Mouse (Mus musculus) layer of hippocampus, adult 8-10 months (tissue): Measurements from ENCODE around the gene Plk1. TPM values are rescaled to one million over a fixed set of nuclear protein-coding genes. Genes with fewer than 3 reads are reported as not detected.

Experiments used
- DNase-seq, 2 experiments: peaks; one replicate each; pipeline ENCODE4 v3.0.0; 2022; ENCODE audit warnings: low spot score in 2 of 2
- total RNA-seq, 4 experiments: library from RNA; stranded (reverse); gene quantifications; 2 replicates each; pipeline ENCODE4 v1.2.4; 2022

The Plk1 gene
- total RNA-seq, 4 experiments from 2014 or later: 1.7 to 2.8 (median 2.5) TPM

DNA sequence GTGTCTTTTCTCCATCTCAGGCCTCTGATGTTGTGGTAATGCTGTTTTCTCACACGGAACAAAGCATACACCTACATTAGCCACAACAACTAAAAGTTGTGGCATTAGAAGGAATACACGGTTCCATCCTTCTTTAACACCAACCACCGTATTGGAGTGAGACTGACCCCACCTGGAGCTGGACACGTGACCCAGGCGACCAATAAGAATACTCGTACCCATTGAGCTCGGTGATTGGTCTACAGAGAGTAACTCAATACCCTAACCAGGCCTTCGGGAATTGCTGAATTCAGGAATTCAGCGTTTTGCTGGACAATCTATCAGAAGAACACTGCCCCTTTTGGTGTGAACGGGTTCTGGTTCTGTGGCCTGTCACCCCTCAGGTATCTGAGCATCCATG is 31.9 kb downstream of the Plk1 start:
- DNase-seq: no peak

- no peak for DNase-seq
Measured at GRCm38 (mm10) chr7:122193919-122194318, 34.7 kb downstream of the Plk1 start.

GRCm38 (mm10) chr7:122196771-122197170 is 37.5 kb downstream of the Plk1 start:
- DNase-seq: no peak

DNA sequence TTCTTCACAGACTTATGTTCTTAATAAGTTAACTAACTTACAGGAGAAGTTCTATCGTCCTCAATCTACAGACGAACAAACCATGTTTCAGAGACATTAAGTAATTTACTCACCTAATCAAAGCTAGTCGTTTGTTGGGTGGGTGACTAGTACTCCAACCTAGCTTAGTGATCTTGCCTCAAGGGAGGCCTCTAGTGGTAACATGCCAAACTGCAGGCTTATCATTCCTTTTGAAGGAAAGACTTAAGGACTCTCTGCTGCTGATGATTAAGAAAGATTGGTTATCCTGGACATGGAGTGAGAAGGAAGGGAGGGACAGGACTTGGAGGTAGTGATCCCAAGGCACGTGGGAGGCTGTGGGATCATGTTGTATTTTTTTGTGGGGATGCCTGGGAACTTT is 38.1 kb downstream of the Plk1 start:
- DNase-seq: peak in 1 of 2 experiments; percentile 37

DNA sequence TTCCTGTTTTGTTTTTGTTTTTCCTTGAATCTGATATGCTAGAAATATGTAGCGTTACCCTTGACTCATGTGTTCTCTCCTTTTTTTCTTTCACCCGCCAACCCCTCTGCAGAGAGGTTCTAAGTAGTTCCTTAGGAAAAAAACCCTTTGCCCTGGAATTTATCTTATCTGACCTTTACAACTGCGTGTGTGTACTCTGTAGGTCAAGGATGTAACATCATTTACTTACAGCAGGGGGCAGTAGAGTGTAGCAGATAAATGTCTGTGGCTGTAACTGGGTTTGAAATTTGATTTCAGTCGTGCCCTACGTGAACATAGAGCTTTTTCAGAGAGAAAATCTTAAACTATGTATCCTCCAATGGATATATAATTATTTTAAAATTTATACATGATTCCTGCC is 40.1 kb downstream of the Plk1 start:
- peak in 1 of 2 experiments; percentile 20 for DNase-seq

GRCm38 (mm10) chr7:122203936-122204335 is 44.7 kb downstream of the Plk1 start:
- DNase-seq: no peak

DNA sequence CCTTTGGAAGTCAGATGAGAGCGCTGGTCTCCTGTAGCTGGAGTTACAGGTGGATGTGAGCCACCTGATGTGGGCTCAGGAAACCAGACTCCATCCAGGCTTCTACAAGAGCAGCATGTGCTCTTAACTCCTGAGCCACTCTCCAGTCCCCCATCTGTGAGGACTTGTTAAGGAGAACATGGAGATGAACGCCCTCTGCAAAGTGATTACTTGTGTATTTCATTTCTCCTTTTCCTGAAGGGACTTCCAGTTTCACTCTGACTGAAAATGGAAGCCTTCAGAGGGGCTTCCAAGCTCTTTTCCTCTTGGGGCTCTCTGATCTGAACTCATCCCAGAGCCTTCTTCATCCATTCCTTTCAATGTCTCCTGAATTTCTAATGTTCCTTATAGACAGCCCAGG is 46.9 kb downstream of the Plk1 start:
- no peak for DNase-seq

DNA sequence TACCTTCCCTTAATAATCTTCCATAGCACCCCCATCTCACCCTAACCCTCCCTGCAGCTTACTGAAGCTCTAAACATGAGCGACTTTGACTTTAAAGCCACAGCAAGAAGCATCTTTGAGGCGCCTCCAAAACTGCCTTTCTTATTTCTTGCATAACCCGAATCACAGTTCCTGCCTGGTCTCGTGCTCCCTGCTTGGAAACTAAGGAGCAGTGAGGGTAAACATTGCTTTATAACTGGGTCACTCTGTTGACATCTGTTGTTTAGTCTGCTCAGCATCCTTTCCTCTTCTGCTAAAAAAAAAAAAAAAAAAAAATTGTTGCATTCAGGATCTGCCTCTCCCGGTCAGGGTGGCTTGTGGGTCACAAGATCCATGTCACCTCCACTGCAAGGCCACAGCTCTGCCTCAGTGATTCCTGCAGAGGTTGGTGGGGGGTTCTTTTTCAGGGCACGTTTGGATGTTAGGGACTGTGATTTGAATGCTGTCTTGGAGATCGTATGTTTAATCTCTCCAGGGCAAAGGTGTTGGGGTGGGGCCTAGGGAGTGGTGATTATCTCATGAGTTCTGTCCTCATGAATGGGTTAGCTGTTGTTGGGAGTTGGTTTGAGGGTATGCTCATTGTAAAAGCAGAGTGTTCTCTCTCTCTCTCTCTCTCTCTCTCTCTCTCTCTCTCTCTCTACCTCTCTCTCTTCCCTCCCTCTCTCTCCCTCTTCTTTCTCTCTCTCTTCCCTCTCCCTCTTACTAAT is 49.2 kb downstream of the Plk1 start:
- no peak for DNase-seq

DNA sequence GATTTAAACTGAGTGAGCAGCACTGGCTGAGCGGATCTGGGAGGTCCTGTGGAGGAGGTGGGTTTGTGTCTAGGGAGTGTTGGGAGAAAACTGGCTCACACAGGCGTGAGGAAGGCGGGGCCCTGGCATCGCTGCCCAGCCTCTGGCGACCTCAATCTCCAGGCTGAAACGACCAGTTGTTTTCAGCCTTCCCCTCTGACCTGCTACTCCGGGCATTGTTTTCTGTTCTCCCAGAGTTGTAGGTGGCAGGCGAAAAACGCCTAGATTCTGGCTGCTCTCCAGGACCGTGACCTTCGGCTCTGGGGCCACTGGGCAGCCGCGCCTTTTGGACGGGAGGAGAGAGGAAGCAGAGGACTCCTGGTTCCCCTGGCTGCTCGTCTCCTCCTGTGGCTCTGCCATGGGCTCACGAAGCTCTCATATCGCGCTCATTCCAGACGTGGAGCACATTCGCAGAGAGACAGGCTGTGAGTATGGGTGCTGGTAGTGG is 60.1 kb downstream of the Plk1 start, which contains the start of gene Chp2:
Gene Chp2, plus strand, starts transcription at position 182 of the 487 bp plus-strand sequence.
- no peak for DNase-seq

Other genes with a start within 250 kb of the Plk1 start
- gene Cog7, start 177.7 kb upstream of the Plk1 start, total RNA-seq: 10 to 100 TPM; 41.5 to 47.1 (median 43.7) TPM
- gene Gga2, start 138.2 kb upstream of the Plk1 start, total RNA-seq: 10 to 100 TPM; 30.5 to 42.7 (median 33.3) TPM
- 10 to 100 TPM; 44.5 to 60.1 (median 52.6) TPM for gene Ubfd1, start 92.3 kb upstream of the Plk1 start, total RNA-seq
- 10 to 100 TPM in 2 of 4 experiments, 1 to 10 TPM in 2; 7.3 to 10.7 (median 9.3) TPM for gene Ears2, start 92.2 kb upstream of the Plk1 start, total RNA-seq
- 100 to 1,000 TPM; 260 to 283 (median 273) TPM for gene Ndufab1, start 57.6 kb upstream of the Plk1 start, total RNA-seq
- gene Palb2, start 26.5 kb upstream of the Plk1 start, total RNA-seq: 1 to 10 TPM; 1.7 to 2.5 (median 2.4) TPM
- gene Dctn5, start 26.4 kb upstream of the Plk1 start, total RNA-seq: 100 to 1,000 TPM in 3 of 4 experiments, 10 to 100 TPM in 1; 95.7 to 114 (median 101) TPM
- under 1 TPM; 0.26 to 0.87 (median 0.73) TPM for gene Ern2, start 26.8 kb downstream of the Plk1 start, total RNA-seq
- 1 to 10 TPM; 2.5 to 3.4 (median 2.9) TPM for gene Chp2, start 60.1 kb downstream of the Plk1 start, total RNA-seq
- 100 to 1,000 TPM; 650 to 790 (median 729) TPM for gene Prkcb, start 129.3 kb downstream of the Plk1 start, total RNA-seq